Mouse (Mus musculus): ENCODE measurements around the gene Olfr1030. TPM values are rescaled to one million over a fixed set of nuclear protein-coding genes. Genes with fewer than 3 reads are reported as not detected.

Gene Olfr1030
- total and polyA plus RNA-seq, 2 experiments: under 0.01 to 0.02 TPM

Other genes starting within 250 kb of the Olfr1030 start
- gene Olfr1012, start 216.5 kb upstream of the Olfr1030 start, total RNA-seq (2014; rRNA removed): not detected in 2 replicates
- gene Olfr1012, start 216.5 kb upstream of the Olfr1030 start, polyA plus RNA-seq (2012; rRNA removed): not detected in 2 replicates
- not detected in 2 replicates for gene Olfr1013, start 212.2 kb upstream of the Olfr1030 start, total RNA-seq (2014; rRNA removed)
- gene Olfr1013, start 212.2 kb upstream of the Olfr1030 start, polyA plus RNA-seq (2012; rRNA removed): not detected in 2 replicates
- not detected in 2 replicates for gene Olfr1014, start 206.6 kb upstream of the Olfr1030 start, total RNA-seq (2014; rRNA removed)
- gene Olfr1014, start 206.6 kb upstream of the Olfr1030 start, polyA plus RNA-seq (2012; rRNA removed): not detected in 2 replicates
- gene Olfr1015, start 197.3 kb upstream of the Olfr1030 start, total RNA-seq (2014; rRNA removed): not detected in 2 replicates
- gene Olfr1015, start 197.3 kb upstream of the Olfr1030 start, polyA plus RNA-seq (2012; rRNA removed): not detected in 2 replicates
- not detected in 2 replicates for gene Olfr1016, start 176.7 kb upstream of the Olfr1030 start, total RNA-seq (2014; rRNA removed)
- gene Olfr1016, start 176.7 kb upstream of the Olfr1030 start, polyA plus RNA-seq (2012; rRNA removed): not detected in 2 replicates
- gene Olfr1018, start 160.8 kb upstream of the Olfr1030 start, total RNA-seq (2014; rRNA removed): not detected in 2 replicates
- not detected in 2 replicates for gene Olfr1018, start 160.8 kb upstream of the Olfr1030 start, polyA plus RNA-seq (2012; rRNA removed)
- not detected in 2 replicates for gene Olfr1019, start 133.8 kb upstream of the Olfr1030 start, total RNA-seq (2014; rRNA removed)
- gene Olfr1019, start 133.8 kb upstream of the Olfr1030 start, polyA plus RNA-seq (2012; rRNA removed): not detected in 2 replicates
- not detected in 2 replicates for gene Olfr1020, start 132.2 kb upstream of the Olfr1030 start, total RNA-seq (2014; rRNA removed)
- not detected in 2 replicates for gene Olfr1020, start 132.2 kb upstream of the Olfr1030 start, polyA plus RNA-seq (2012; rRNA removed)
- not detected in 2 replicates for gene Olfr1022, start 110.7 kb upstream of the Olfr1030 start, total RNA-seq (2014; rRNA removed)
- gene Olfr1022, start 110.7 kb upstream of the Olfr1030 start, polyA plus RNA-seq (2012; rRNA removed): not detected in 2 replicates
- not detected in 2 replicates for gene Olfr1023, start 93.6 kb upstream of the Olfr1030 start, total RNA-seq (2014; rRNA removed)
- gene Olfr1023, start 93.6 kb upstream of the Olfr1030 start, polyA plus RNA-seq (2012; rRNA removed): not detected in 2 replicates
- gene Olfr1024, start 74.2 kb upstream of the Olfr1030 start, total RNA-seq (2014; rRNA removed): not detected in 2 replicates
- not detected in 2 replicates for gene Olfr1024, start 74.2 kb upstream of the Olfr1030 start, polyA plus RNA-seq (2012; rRNA removed)
- not detected in 2 replicates for gene Olfr1025-ps1, start 64.1 kb upstream of the Olfr1030 start, total RNA-seq (2014; rRNA removed)
- not detected in 2 replicates for gene Olfr1025-ps1, start 64.1 kb upstream of the Olfr1030 start, polyA plus RNA-seq (2012; rRNA removed)
- not detected in 2 replicates for gene Olfr1026, start 57.7 kb upstream of the Olfr1030 start, total RNA-seq (2014; rRNA removed)
- gene Olfr1026, start 57.7 kb upstream of the Olfr1030 start, polyA plus RNA-seq (2012; rRNA removed): not detected in 2 replicates
- not detected in 2 replicates for gene Olfr1028, start 28.8 kb upstream of the Olfr1030 start, total RNA-seq (2014; rRNA removed)
- not detected in 2 replicates for gene Olfr1028, start 28.8 kb upstream of the Olfr1030 start, polyA plus RNA-seq (2012; rRNA removed)
- 0.09 and 0.13 TPM in 2 replicates for gene Olfr1029, start 5.4 kb upstream of the Olfr1030 start, total RNA-seq (2014; rRNA removed)
- 0.04 TPM in 1 of 2 replicates, not detected in the other for gene Olfr1029, start 5.4 kb upstream of the Olfr1030 start, polyA plus RNA-seq (2012; rRNA removed)
- gene Olfr1031, start 11.0 kb downstream of the Olfr1030 start, total RNA-seq (2014; rRNA removed): not detected in 2 replicates
- gene Olfr1031, start 11.0 kb downstream of the Olfr1030 start, polyA plus RNA-seq (2012; rRNA removed): not detected in 2 replicates
- not detected in 2 replicates for gene Olfr1032, start 26.3 kb downstream of the Olfr1030 start, total RNA-seq (2014; rRNA removed)
- gene Olfr1032, start 26.3 kb downstream of the Olfr1030 start, polyA plus RNA-seq (2012; rRNA removed): not detected in 2 replicates
- gene Olfr1033, start 41.4 kb downstream of the Olfr1030 start, total RNA-seq (2014; rRNA removed): 8.7 and 10.7 TPM in 2 replicates
- 1.7 TPM in 2 replicates for gene Olfr1033, start 41.4 kb downstream of the Olfr1030 start, polyA plus RNA-seq (2012; rRNA removed)
- 2.4 and 2.6 TPM in 2 replicates for gene Olfr1034, start 66.6 kb downstream of the Olfr1030 start, total RNA-seq (2014; rRNA removed)
- 0.90 and 0.93 TPM in 2 replicates for gene Olfr1034, start 66.6 kb downstream of the Olfr1030 start, polyA plus RNA-seq (2012; rRNA removed)
- gene Olfr1036, start 94.7 kb downstream of the Olfr1030 start, total RNA-seq (2014; rRNA removed): not detected in 2 replicates
- gene Olfr1036, start 94.7 kb downstream of the Olfr1030 start, polyA plus RNA-seq (2012; rRNA removed): not detected in 2 replicates
- gene Olfr1037, start 108.1 kb downstream of the Olfr1030 start, total RNA-seq (2014; rRNA removed): not detected in 2 replicates
- gene Olfr1037, start 108.1 kb downstream of the Olfr1030 start, polyA plus RNA-seq (2012; rRNA removed): not detected in 2 replicates
- gene Olfr1039, start 156.7 kb downstream of the Olfr1030 start, total RNA-seq (2014; rRNA removed): not detected in 2 replicates
- gene Olfr1039, start 156.7 kb downstream of the Olfr1030 start, polyA plus RNA-seq (2012; rRNA removed): not detected in 2 replicates
- not detected in 2 replicates for gene Olfr1040, start 167.5 kb downstream of the Olfr1030 start, total RNA-seq (2014; rRNA removed)
- gene Olfr1040, start 167.5 kb downstream of the Olfr1030 start, polyA plus RNA-seq (2012; rRNA removed): not detected in 2 replicates
- gene Olfr1042, start 182.6 kb downstream of the Olfr1030 start, total RNA-seq (2014; rRNA removed): not detected in 2 replicates
- not detected in 2 replicates for gene Olfr1042, start 182.6 kb downstream of the Olfr1030 start, polyA plus RNA-seq (2012; rRNA removed)
- not detected in 2 replicates for gene Olfr1043, start 188.2 kb downstream of the Olfr1030 start, total RNA-seq (2014; rRNA removed)
- not detected in 2 replicates for gene Olfr1043, start 188.2 kb downstream of the Olfr1030 start, polyA plus RNA-seq (2012; rRNA removed)
- not detected in 2 replicates for gene Olfr1044, start 198.5 kb downstream of the Olfr1030 start, total RNA-seq (2014; rRNA removed)
- not detected in 2 replicates for gene Olfr1044, start 198.5 kb downstream of the Olfr1030 start, polyA plus RNA-seq (2012; rRNA removed)
- gene Olfr52, start 206.4 kb downstream of the Olfr1030 start, total RNA-seq (2014; rRNA removed): not detected in 2 replicates
- not detected in 2 replicates for gene Olfr52, start 206.4 kb downstream of the Olfr1030 start, polyA plus RNA-seq (2012; rRNA removed)
- not detected in 2 replicates for gene Olfr1045, start 223.7 kb downstream of the Olfr1030 start, total RNA-seq (2014; rRNA removed)
- not detected in 2 replicates for gene Olfr1045, start 223.7 kb downstream of the Olfr1030 start, polyA plus RNA-seq (2012; rRNA removed)
- gene Olfr1046, start 240.0 kb downstream of the Olfr1030 start, total RNA-seq (2014; rRNA removed): not detected in 2 replicates
- gene Olfr1046, start 240.0 kb downstream of the Olfr1030 start, polyA plus RNA-seq (2012; rRNA removed): not detected in 2 replicates